Mouse (Mus musculus) midbrain, embryonic 11.5 days (tissue): ENCODE results near the gene Gorab. TPM values are rescaled to one million over a fixed set of nuclear protein-coding genes. Genes with fewer than 3 reads are reported as not detected.

ENCODE experiments used
- ATAC-seq: fragments of 200-750 bp; cut with Nextera tagmentation; 2 replicates; pipeline ENCODE4 v1.8.0; 2017; ENCODE audit warnings: moderate TSS enrichment, moderate library complexity; ENCODE audit not compliant: low FRiP score
- DNase-seq: peaks from one replicate; pipeline ENCODE4 v3.0.0; 2015; ENCODE audit warnings: low spot score; ENCODE audit errors: missing footprints
- H3K27ac ChIP-seq: fragments of 300-500 bp; sonication (generic); 2 replicates; pipeline ENCODE4 v1.5.1; 2014; ENCODE audit warnings: low read depth, low read length
- H3K27me3 ChIP-seq: fragments of 300-500 bp; sonication (generic); 2 replicates; pipeline ENCODE4 v1.6.1; 2014; ENCODE audit warnings: mild to moderate bottlenecking, low read length, moderate library complexity, mixed read lengths; ENCODE audit not compliant: control insufficient read depth, insufficient read depth
- H3K36me3 ChIP-seq: fragments of 300-500 bp; sonication (generic); 2 replicates; pipeline ENCODE4 v1.6.1; 2014; ENCODE audit warnings: mild to moderate bottlenecking, low read length, moderate library complexity, mixed read lengths; ENCODE audit not compliant: control insufficient read depth, insufficient read depth
- H3K4me1 ChIP-seq: fragments of 300-500 bp; sonication (generic); 2 replicates; pipeline ENCODE4 v1.6.1; 2014; ENCODE audit warnings: low read length; ENCODE audit not compliant: control insufficient read depth, insufficient read depth
- H3K4me2 ChIP-seq: fragments of 300-500 bp; sonication (generic); 2 replicates; pipeline ENCODE4 v1.6.1; 2014; ENCODE audit warnings: mild to moderate bottlenecking, moderate library complexity
- H3K4me3 ChIP-seq: fragments of 300-500 bp; sonication (generic); 2 replicates; pipeline ENCODE4 v1.5.1; 2014; ENCODE audit warnings: low read depth, low read length
- H3K9ac ChIP-seq: fragments of 300-500 bp; sonication (generic); 2 replicates; pipeline ENCODE4 v1.6.1; 2014; ENCODE audit warnings: low read length
- H3K9me3 ChIP-seq: fragments of 300-500 bp; sonication (generic); 2 replicates; pipeline ENCODE4 v1.6.1; 2016; ENCODE audit warnings: low read length; ENCODE audit not compliant: control insufficient read depth
- WGBS: fragments of 180-500 bp; shearing (Covaris S2); extraction: QIAGEN DNeasy Blood & Tissue Kit; methylation state at CpG from one replicate; pipeline ENCODE4 v1.1.7; 2014; 5-methylcytosine and 5-hydroxymethylcytosine counted together
- polyA plus RNA-seq: library from polyadenylated mRNA; unstranded; fragments of >200 nt; fragmentation: Nextera tagmentation; extraction: Ambion mirVana; gene quantifications from 2 replicates; pipeline ENCODE4 v1.2.1, GENCODE M21; 2014

The Gorab gene
- polyA plus RNA-seq, 1 experiment from 2014 or later = 27.9 TPM

GRCm38 (mm10) chr1:163361376-163361775 is 42.1 kb downstream of the Gorab start:
- no peaks in the 10 kb centered on the region for H3K4me1 ChIP-seq
- H3K9me3 ChIP-seq = no peaks in the 10 kb centered on the region
- H3K36me3 ChIP-seq = no peaks in the 10 kb centered on the region
- no peak overlapping the region for H3K9ac ChIP-seq
- no peak overlapping the region for H3K4me2 ChIP-seq
- DNase-seq (no peak), ATAC-seq (no peak)
- no peaks in the 10 kb centered on the region for H3K27me3 ChIP-seq
- H3K4me3 ChIP-seq = no peak overlapping the region
- 90% methylated on average over 5 of the region's 5 CpGs for WGBS
- H3K27ac ChIP-seq = no peak overlapping the region

GRCm38 (mm10) chr1:163360796-163361195 is 42.7 kb downstream of the Gorab start:
- Histone ChIP-seq H3K9me3 (no peaks in the 10 kb centered on the region), H3K4me2 (no peak overlapping the region), H3K9ac (no peak overlapping the region), H3K4me1 (no peaks in the 10 kb centered on the region), H3K4me3 (no peak overlapping the region), H3K36me3 (no peaks in the 10 kb centered on the region), H3K27me3 (no peaks in the 10 kb centered on the region), H3K27ac (no peak overlapping the region)
- no peak for ATAC-seq
- 74% methylated on average over 6 of the region's 6 CpGs for WGBS
- no peak for DNase-seq

- no peaks in the 10 kb centered on the region for H3K4me1 ChIP-seq
- no peak overlapping the region for H3K4me3 ChIP-seq
- no peak overlapping the region for H3K4me2 ChIP-seq
- no peak overlapping the region for H3K27ac ChIP-seq
- DNase-seq (no peak), ATAC-seq (no peak)
- H3K36me3 ChIP-seq = no peaks in the 10 kb centered on the region
- H3K9me3 ChIP-seq = no peaks in the 10 kb centered on the region
- WGBS = 90% methylated on average over 3 of the region's 3 CpGs
- no peak overlapping the region for H3K9ac ChIP-seq
- H3K27me3 ChIP-seq = no peaks in the 10 kb centered on the region
Measured at GRCm38 (mm10) chr1:163359521-163359920, 43.9 kb downstream of the Gorab start.

- Histone ChIP-seq H3K4me3 (no peak overlapping the region), H3K9ac (no peak overlapping the region), H3K4me1 (no peaks in the 10 kb centered on the region), H3K4me2 (no peak overlapping the region), H3K27me3 (no peaks in the 10 kb centered on the region), H3K27ac (no peak overlapping the region), H3K9me3 (no peaks in the 10 kb centered on the region), H3K36me3 (no peaks in the 10 kb centered on the region)
- DNase-seq (no peak), ATAC-seq (no peak)
- WGBS = 71% methylated on average over 7 of the region's 7 CpGs
Measured at GRCm38 (mm10) chr1:163358165-163358564, 45.3 kb downstream of the Gorab start.

- no peak overlapping the region for H3K27ac ChIP-seq
- WGBS = 77% methylated on average over 6 of the region's 6 CpGs
- ATAC-seq (no peak), DNase-seq (no peak)
- no peak overlapping the region for H3K9ac ChIP-seq
- H3K4me1 ChIP-seq = no peaks in the 10 kb centered on the region
- no peaks in the 10 kb centered on the region for H3K9me3 ChIP-seq
- no peaks in the 10 kb centered on the region for H3K36me3 ChIP-seq
- no peaks in the 10 kb centered on the region for H3K27me3 ChIP-seq
- no peak overlapping the region for H3K4me3 ChIP-seq
- no peak overlapping the region for H3K4me2 ChIP-seq
Measured at GRCm38 (mm10) chr1:163357733-163358132, 45.7 kb downstream of the Gorab start.

GRCm38 (mm10) chr1:163356167-163356566 is 47.3 kb downstream of the Gorab start:
- no peak overlapping the region for H3K4me2 ChIP-seq
- H3K27ac ChIP-seq = no peak overlapping the region
- no peak for DNase-seq
- 76% methylated on average over 4 of the region's 4 CpGs for WGBS
- H3K4me3 ChIP-seq = no peak overlapping the region
- no peaks in the 10 kb centered on the region for H3K36me3 ChIP-seq
- no peaks in the 10 kb centered on the region for H3K9me3 ChIP-seq
- H3K27me3 ChIP-seq = no peaks in the 10 kb centered on the region
- no peak overlapping the region for H3K9ac ChIP-seq
- ATAC-seq = no peak
- H3K4me1 ChIP-seq = no peaks in the 10 kb centered on the region

- Histone ChIP-seq H3K9me3 (no peaks in the 10 kb centered on the region), H3K4me3 (no peak overlapping the region), H3K27me3 (no peaks in the 10 kb centered on the region), H3K36me3 (no peaks in the 10 kb centered on the region), H3K27ac (no peak overlapping the region), H3K4me2 (no peak overlapping the region), H3K9ac (no peak overlapping the region), H3K4me1 (no peaks in the 10 kb centered on the region)
- WGBS = 48% methylated on average over 3 of the region's 3 CpGs
- ATAC-seq (no peak), DNase-seq (no peak)
Measured at GRCm38 (mm10) chr1:163355626-163356156, 47.8 kb downstream of the Gorab start.

GRCm38 (mm10) chr1:163350988-163351387 is 52.5 kb downstream of the Gorab start:
- 85% methylated on average over 3 of the region's 3 CpGs for WGBS
- Histone ChIP-seq H3K9me3 (no peaks in the 10 kb centered on the region), H3K4me3 (no peak overlapping the region), H3K4me1 (no peaks in the 10 kb centered on the region), H3K36me3 (no peaks in the 10 kb centered on the region), H3K27me3 (no peaks in the 10 kb centered on the region), H3K27ac (no peak overlapping the region), H3K9ac (no peak overlapping the region), H3K4me2 (no peak overlapping the region)
- ATAC-seq (no peak), DNase-seq (no peak)

GRCm38 (mm10) chr1:163345541-163345940 is 57.9 kb downstream of the Gorab start:
- DNase-seq = no peak
- Histone ChIP-seq H3K9ac (no peak overlapping the region), H3K9me3 (no peaks in the 10 kb centered on the region), H3K36me3 (no peaks in the 10 kb centered on the region), H3K27me3 (no peaks in the 10 kb centered on the region), H3K4me1 (no peaks in the 10 kb centered on the region), H3K4me2 (no peak overlapping the region), H3K27ac (no peak overlapping the region), H3K4me3 (no peak overlapping the region)
- WGBS = 85% methylated on average over 5 of the region's 5 CpGs
- no peak for ATAC-seq

GRCm38 (mm10) chr1:163344931-163345330 is 58.5 kb downstream of the Gorab start:
- no peaks in the 10 kb centered on the region for H3K4me1 ChIP-seq
- DNase-seq = no peak
- no peaks in the 10 kb centered on the region for H3K9me3 ChIP-seq
- H3K9ac ChIP-seq = no peak overlapping the region
- H3K36me3 ChIP-seq = no peaks in the 10 kb centered on the region
- no peak for ATAC-seq
- no peak overlapping the region for H3K4me2 ChIP-seq
- no peaks in the 10 kb centered on the region for H3K27me3 ChIP-seq
- no peak overlapping the region for H3K4me3 ChIP-seq
- no peak overlapping the region for H3K27ac ChIP-seq
- WGBS = 17% methylated on average over 1 of the region's 1 CpGs
